Mouse (Mus musculus): Measurements from ENCODE around the gene Kctd11. TPM values are rescaled to one million over a fixed set of nuclear protein-coding genes. Genes with fewer than 3 reads are reported as not detected.

Kctd11 gene
- total RNA-seq, 2 experiments from 2014 or later: 1.3 to 1.5 TPM

DNA sequence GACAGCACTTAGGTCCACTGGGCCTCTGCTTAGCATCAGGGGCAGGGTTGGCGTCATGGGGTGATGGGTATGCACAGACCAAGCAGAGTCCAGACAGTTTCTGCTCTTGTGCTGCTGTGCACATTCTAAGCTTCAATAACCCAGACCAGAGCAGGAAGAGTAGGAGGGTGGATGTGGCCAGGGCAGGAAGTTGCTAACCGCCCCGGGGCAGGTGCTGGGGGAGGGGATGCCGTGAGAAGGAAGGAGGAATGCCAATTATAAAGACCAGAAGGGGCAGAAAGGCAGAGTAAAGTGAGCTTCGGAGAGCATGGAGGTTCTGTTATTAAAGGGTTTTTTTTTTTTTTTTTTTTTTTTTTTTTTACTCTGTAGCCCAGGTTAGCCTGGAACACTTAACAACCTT is 13.5 kb upstream of the Kctd11 start:
- DNase-seq (ENCODE audit: extremely low spot score in 1 of 2, low spot score in 2 of 2): no peak
- no peak overlapping the region for H3K4me3 ChIP-seq
- no peak for TF ChIP-seq CTCF (IDR thresholded peaks at IDR 0.05)
- H3K27ac ChIP-seq: no peak overlapping the region
- intact Hi-C loops (cut with DNase I): no loop called here

DNA sequence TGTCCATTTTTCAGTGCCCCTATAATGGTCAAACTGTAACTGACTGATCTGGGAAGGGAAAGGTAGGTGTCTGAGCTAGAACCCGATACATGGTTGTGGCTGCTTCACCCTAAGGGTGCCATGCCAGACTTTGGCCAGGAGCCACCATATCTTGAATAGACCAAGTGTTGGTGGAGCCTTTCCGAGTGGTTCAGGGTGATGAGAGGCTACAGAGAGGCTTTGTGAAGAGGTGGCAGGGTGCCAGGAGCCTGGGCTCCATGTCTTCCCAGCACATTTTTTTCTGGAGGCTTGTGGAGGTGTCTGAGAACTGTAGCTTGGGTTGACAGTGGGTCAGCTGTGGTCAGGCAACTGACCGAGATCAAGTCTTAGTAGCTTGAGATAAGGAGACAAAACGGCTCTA is 10.3 kb upstream of the Kctd11 start:
- intact Hi-C loops (cut with DNase I): no loop called here
- no peak for DNase-seq (ENCODE audit: extremely low spot score in 1 of 2, low spot score in 2 of 2)
- TF ChIP-seq CTCF (IDR thresholded peaks at IDR 0.05): no peak

DNA sequence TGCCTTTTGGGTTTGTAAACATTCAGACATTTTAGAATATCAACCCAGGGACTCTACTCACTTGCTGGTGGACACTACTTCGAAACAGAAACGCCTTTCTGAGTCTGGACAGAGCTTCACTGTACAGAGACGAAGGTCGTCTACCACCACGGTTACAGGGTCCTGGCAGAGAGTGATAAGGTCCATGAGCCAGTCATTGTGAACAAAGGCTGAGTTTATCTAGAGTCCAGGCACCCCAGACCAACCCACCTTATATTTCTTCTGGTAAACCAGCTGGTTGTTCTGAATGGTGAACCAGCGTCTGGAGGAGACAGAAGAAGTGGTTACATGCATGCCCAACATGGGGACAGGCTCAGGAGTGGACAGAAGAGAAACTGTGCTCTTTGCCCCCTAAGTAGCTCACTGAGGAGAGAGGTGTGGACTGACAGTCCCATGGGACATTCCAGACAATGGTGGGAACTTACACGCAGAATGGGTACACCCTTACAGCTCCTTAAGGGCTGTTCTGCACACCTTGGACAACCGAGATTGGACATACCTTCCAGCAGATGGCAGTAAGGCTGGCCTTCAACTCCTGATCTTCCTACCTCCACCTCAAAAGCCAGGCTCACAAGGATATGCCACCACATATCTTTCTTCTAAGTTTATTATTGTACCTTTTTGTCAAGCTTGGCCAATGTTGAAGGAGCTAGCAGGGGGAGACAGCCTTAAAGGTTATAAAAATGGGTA is 5.9 kb upstream of the Kctd11 start:
- Histone ChIP-seq H3K27ac (no peak overlapping the region), H3K4me3 (no peak overlapping the region)
- no peak for DNase-seq (ENCODE audit: extremely low spot score in 1 of 2, low spot score in 2 of 2)
- intact Hi-C loops (cut with DNase I): no loop called here
- TF ChIP-seq CTCF (IDR thresholded peaks at IDR 0.05): peak; percentile 7

More for the DNA sequence above, 10.3 kb upstream of the Kctd11 start:
- Histone ChIP-seq H3K4me3 (no peak overlapping the region), H3K27ac (no peak overlapping the region)

DNA sequence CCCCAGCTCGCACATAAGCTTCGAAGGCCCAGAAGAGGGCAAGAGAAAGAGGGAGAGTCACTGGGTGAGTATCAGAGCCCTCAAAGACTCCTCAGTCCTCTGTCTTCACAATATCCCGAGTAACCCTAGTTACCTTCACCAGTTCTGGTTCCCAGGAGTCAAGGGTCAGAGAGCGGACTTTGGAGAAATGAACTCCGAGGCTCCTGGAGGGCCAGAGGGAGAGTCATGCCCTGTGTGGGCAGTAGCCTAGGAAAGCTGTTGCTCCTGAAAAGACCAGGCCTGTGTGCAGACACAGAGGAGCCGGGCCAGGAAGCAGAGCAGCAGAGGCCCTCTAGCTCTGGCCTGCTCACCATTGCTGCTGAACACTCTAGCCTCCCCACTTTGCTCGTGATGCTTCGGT is 3.5 kb upstream of the Kctd11 start:
- Histone ChIP-seq H3K27ac (no peak overlapping the region), H3K4me3 (no peak overlapping the region)
- intact Hi-C loops (cut with DNase I): no loop called here
- TF ChIP-seq CTCF (IDR thresholded peaks at IDR 0.05): no peak
- no peak for DNase-seq (ENCODE audit: extremely low spot score in 1 of 2, low spot score in 2 of 2)

DNA sequence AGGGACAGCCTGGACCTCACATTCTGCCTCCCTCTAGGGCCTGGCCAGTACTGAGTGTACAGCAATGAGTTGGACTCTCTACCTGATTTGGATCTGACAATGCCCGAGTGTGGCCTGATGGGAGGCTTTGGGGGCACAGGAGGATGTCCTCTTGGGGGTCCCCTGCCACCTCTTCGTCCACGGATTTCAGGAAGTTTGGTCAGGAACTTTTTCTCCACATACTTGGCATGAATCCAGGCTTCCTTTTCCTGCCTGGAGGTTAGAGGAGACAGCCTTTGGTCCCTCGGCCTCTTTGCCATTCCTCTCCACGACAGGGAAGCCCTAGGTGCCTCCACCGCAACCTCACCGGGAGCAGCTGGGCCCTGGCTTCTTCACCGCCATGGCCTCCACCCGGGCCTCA is 3.0 kb upstream of the Kctd11 start:
- TF ChIP-seq CTCF (IDR thresholded peaks at IDR 0.05): no peak
- no peak overlapping the region for H3K27ac ChIP-seq
- intact Hi-C loops (cut with DNase I): no loop called here
- H3K4me3 ChIP-seq: no peak overlapping the region
- no peak for DNase-seq (ENCODE audit: extremely low spot score in 1 of 2, low spot score in 2 of 2)

DNA sequence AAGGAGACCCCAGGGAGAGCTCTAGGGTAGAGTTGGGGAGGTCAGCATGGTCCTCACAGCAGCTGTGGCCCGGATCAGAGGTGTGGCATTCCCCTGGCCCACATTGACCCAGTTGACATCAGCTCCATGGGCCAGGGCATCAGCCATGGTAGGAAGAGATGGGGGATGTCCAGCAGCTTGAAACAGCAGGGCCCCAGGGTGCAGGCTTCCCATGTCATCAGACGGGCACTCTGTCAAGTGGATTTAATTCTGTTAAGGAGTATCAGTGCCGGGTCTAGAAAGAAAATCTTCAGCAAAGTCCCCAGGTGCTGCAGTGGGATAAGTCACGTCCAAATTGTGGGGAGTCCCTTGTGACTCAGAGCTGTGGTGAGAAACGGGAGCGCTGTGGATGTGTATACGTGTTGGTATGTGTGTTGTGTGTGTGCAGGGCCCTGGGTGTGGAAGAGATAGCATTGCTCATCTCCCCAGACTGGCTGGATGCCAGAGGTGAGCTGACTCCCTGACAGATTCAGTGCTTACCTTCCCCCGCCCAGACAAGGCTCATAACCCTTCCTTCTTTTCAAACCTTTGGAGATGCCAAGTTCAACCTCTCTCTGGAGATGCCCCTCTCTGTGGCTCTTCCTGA is 2.4 kb upstream of the Kctd11 start:
- no peak overlapping the region for H3K27ac ChIP-seq
- DNase-seq (ENCODE audit: extremely low spot score in 1 of 2, low spot score in 2 of 2): no peak
- TF ChIP-seq CTCF (IDR thresholded peaks at IDR 0.05): no peak
- intact Hi-C loops (cut with DNase I): no loop called here
- no peak overlapping the region for H3K4me3 ChIP-seq

DNA sequence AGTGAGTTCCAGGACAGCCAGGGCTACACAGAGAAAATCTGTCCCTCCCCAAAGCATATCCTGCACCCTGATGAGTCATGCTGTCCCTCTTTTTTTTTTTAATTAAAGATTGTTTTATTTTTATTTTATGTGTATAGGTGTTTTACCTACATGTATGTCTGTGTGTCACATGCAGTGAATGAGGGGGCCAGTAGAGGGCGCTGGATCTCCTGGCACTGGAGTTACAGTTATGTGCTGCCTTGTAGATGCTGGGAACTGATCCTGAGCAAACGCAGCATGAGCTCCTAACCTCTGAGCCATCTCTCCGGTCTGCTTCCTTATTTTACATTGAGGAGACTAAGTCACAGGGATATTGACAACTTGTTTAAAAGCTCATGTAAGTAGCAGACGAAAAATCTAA is 1.9 kb upstream of the Kctd11 start:
- Histone ChIP-seq H3K27ac (no peak overlapping the region), H3K4me3 (no peak overlapping the region)
- peak; percentile 51 for TF ChIP-seq CTCF (IDR thresholded peaks at IDR 0.05)
- no peak for DNase-seq (ENCODE audit: extremely low spot score in 1 of 2, low spot score in 2 of 2)
- intact Hi-C loops (cut with DNase I): no loop called here

DNA sequence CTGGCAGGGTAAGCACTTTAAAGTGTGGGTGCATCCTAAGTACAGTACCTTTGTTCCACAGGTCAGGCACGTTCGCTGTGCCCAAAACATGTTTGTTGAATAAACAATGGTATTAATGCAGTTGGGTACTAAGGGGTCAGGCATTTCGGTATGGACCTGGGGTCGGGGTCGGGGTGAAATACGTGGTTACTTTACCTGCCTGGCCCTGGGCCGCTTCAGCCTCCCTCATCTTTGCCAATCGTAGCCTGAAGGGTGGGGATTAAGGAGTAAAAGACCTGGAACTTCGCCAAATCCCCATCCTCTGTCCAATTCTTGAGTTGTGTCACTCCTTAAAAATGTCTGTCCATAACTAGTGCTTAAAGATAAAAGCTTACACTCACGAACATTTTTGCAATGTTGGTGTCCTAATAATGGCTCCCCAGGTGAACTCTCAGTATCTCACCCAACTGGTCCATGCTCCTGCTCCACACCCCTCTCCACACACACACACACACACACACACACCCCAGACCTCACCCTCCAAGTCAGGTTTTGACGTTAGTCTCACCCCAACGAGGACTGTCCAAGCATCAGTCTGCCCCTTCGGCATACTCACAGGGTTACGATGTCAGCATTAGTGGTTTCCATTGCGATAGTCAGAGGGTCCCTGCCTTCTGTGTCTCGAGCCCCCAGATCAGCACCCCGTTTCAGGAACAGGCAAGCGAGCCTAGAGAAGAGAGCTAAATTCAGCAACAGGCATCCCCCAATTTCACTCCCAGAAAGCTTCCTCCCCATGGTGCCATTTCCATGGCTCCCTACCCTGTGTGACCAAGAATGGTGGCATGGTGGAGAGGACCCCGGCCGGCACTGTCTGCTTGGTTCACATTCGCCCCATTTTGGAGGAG is 823 bp upstream of the Kctd11 start:
- no peak for TF ChIP-seq CTCF (IDR thresholded peaks at IDR 0.05)
- intact Hi-C loops (cut with DNase I): loop anchor here (2.0 kb wide), 1 partner anchor 19 kb away; the partner anchor contains the start of genes 2810408A11Rik and Neurl4
- DNase-seq (ENCODE audit: extremely low spot score in 1 of 2, low spot score in 2 of 2): no peak
- peak overlapping the region; percentile 53 for H3K4me3 ChIP-seq
- H3K27ac ChIP-seq: peak overlapping the region; percentile 78

DNA sequence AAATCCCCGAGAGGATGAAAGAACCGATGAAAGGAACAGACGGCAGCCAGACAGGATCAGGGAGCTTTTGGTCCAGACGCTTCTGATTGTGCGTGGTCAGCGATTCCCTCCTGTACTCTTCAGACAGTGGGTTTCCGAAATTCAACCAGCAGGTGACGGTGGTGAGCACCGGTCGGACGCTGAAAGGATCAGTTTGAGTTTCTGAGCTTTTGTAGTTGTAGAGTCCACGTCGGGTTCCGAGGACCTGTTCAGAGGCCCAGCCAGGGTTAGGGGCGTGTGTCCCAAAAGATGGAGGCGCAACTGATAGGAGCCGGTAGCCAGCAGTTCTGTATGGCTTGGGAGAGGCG is 727 bp downstream of the Kctd11 start:
- H3K27ac ChIP-seq: peak overlapping the region; percentile 78
- TF ChIP-seq CTCF (IDR thresholded peaks at IDR 0.05): peak; percentile 72
- peak overlapping the region; percentile 53 for H3K4me3 ChIP-seq
- DNase-seq (ENCODE audit: extremely low spot score in 1 of 2, low spot score in 2 of 2): peak in 1 of 2 experiments; percentile 28
- intact Hi-C loops (cut with DNase I): loop anchor here (2.0 kb wide), 1 partner anchor 20 kb away; the partner anchor contains the start of genes 2810408A11Rik and Neurl4

DNA sequence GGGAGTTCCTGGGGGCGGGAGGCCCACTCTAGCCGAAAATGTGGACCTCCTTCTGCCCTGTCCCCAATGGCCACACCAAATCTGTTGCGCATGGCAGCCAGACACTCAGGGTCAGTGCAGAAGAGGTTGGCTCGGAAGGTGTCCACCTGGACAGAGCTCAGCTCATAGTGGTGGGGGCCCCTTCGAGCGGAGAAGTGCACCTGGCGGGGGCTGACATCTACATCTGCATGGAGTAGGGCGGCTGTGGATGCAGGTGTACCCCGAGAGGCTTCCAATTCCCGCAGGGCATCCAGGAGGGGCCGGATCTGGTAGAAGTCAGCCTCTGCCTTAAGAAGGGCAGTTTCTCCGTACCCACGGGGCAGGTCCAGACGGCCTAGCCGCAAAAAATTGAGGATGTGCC is 1.5 kb downstream of the Kctd11 start:
- no peak for DNase-seq (ENCODE audit: extremely low spot score in 1 of 2, low spot score in 2 of 2)
- Histone ChIP-seq H3K27ac (no peak overlapping the region), H3K4me3 (peak overlapping the region; percentile 53)
- no peak for TF ChIP-seq CTCF (IDR thresholded peaks at IDR 0.05)
- intact Hi-C loops (cut with DNase I): loop anchor here (2.0 to 5.0 kb wide), 3 partner anchors 21 to 122 kb away; partner anchors contain the start of genes 2810408A11Rik, Fgf11, Neurl4 and Polr2a

DNA sequence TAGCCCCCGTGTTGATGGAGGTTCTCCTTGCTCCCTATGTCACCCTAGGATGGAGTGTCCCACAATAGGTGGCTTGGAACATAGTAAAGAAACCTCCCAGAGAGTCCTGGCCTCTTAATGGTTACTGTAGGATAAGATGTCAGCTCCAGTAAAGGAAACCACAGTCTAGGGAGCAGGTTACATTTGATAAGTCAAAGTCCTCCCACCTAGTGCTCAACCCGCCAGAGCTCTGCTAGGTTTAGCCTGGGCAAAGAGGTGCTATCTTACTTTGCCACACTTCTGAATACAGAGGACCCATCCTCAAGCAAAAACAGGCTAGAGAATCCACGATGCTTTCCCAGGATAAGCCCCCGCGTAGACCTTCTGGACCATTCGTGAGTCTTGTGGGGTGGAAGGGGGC is 2.3 kb downstream of the Kctd11 start:
- intact Hi-C loops (cut with DNase I): loop anchor here (5.0 kb wide), 2 partner anchors 77 to 122 kb away; partner anchors contain the start of genes Fgf11 and Polr2a
- Histone ChIP-seq H3K27ac (no peak overlapping the region), H3K4me3 (no peak overlapping the region)
- DNase-seq (ENCODE audit: extremely low spot score in 1 of 2, low spot score in 2 of 2): no peak
- no peak for TF ChIP-seq CTCF (IDR thresholded peaks at IDR 0.05)

DNA sequence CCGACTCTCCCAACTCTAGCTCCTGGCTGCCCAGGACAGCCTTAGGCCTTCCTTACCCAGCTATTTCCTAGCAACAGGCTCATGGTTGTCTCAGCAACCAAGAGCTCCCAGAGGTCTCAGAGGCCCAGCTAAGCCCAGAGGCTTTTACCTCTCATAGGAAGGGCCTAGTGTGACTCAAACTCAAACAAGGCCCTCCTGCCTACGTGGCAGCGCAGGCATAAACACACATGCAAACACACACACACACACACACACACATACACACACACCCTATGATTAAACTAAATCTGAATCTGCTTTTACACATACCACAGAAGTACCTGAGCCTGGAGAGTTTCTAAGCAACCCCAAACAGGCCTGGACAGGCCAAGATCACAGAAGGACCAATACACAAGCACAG is 2.8 kb downstream of the Kctd11 start:
- Histone ChIP-seq H3K4me3 (no peak overlapping the region), H3K27ac (no peak overlapping the region)
- intact Hi-C loops (cut with DNase I): loop anchor here (5.0 kb wide), 2 partner anchors 76 to 121 kb away; partner anchors contain the start of genes Fgf11 and Polr2a
- TF ChIP-seq CTCF (IDR thresholded peaks at IDR 0.05): no peak
- DNase-seq (ENCODE audit: extremely low spot score in 1 of 2, low spot score in 2 of 2): no peak
